8 mouse cellular contexts compared by ENCODE assay signal in genomic region chr6:85391803-85392202, GRCm38 (mm10). TPM values are rescaled to one million over a fixed set of nuclear protein-coding genes. Genes with fewer than 3 reads are reported as not detected.
DNase-seq lines count a peak whose midpoint lies in the region; ATAC-seq and TF ChIP-seq lines count a peak whose summit lies in the region.

No protein-coding gene starts in this region.

- H3K27ac ChIP-seq in neural tube, embryonic 15.5 days (replicated peaks) = no peak overlapping the region
- H3K27ac ChIP-seq in liver, postnatal 0 days (ENCODE audit: low read depth) = no peak overlapping the region
- no peak overlapping the region for H3K27ac ChIP-seq in spleen, adult 2 months (ENCODE audit: insufficient read depth, low read length)

- H3K36me3 ChIP-seq in neural tube, embryonic 15.5 days = no peaks in the 10 kb centered on the region
- H3K36me3 ChIP-seq in liver, postnatal 0 days (replicated peaks; ENCODE audit: insufficient read depth, low read length) = no peaks in the 10 kb centered on the region
- no peaks in the 10 kb centered on the region for H3K36me3 ChIP-seq in spleen, adult 2 months (ENCODE audit: control insufficient read depth, insufficient read depth, low read length)

- TF ChIP-seq CTCF in liver, postnatal 0 days (IDR thresholded peaks at IDR 0.05; ENCODE audit: low read depth) = peak; percentile 81
- peak; percentile 60; the same call in 1 of the 2 replicates for TF ChIP-seq CTCF in spleen, adult 2 months (IDR thresholded peaks at IDR 0.05; ENCODE audit: extremely low read depth, insufficient read depth, insufficient read length, insufficient replicate concordance)

- TF ChIP-seq POLR2A in spleen, adult 2 months (IDR thresholded peaks at IDR 0.05; ENCODE audit: low read depth, low read length) = no peak

- no peak for ATAC-seq in neural tube, embryonic 15.5 days (ENCODE audit: low FRiP score)
- ATAC-seq in common myeloid progenitor, adult 5-6 weeks (replicated peaks; ENCODE audit: low read depth, poor library complexity, severe bottlenecking) = peak; percentile 71
- peak; percentile 74 for ATAC-seq in inflammation-experienced regulatory T-cells, adult 6 months
- no peak for ATAC-seq in liver, postnatal 0 days

- peak; percentile 64 to 87 for DNase-seq in adrenal gland, adult (ENCODE audit: inconsistent age in 2 of 2, low spot score in 1 of 2)
- no peak for DNase-seq in adrenal gland, adult 8-10 months
- DNase-seq in neural tube, embryonic 10.5 days (ENCODE audit: extremely low spot score, low spot score) = peak; percentile 62
- DNase-seq in liver, postnatal 0 days = peak; percentile 71
- peak; percentile 32 to 63 for DNase-seq in spleen, adult 2 months (ENCODE audit: low read depth in 1 of 2, low spot score in 2 of 2)

- no peaks in the 10 kb centered on the region for H3K27me3 ChIP-seq in neural tube, embryonic 15.5 days (replicated peaks)
- 0 out of 2 replicates have a peak, but pooled peaks cover 2% of the 10 kb centered on the region for H3K27me3 ChIP-seq in liver, postnatal 0 days (ENCODE audit: insufficient read depth, low read length)
- no peaks in the 10 kb centered on the region for H3K27me3 ChIP-seq in spleen, adult 2 months (ENCODE audit: control insufficient read depth, insufficient read depth, low read length)

- H3K9me3 ChIP-seq in neural tube, embryonic 15.5 days (replicated peaks) = no peaks in the 10 kb centered on the region
- H3K9me3 ChIP-seq in liver, postnatal 0 days (ENCODE audit: low read length) = 0 out of 2 replicates have a peak, but pooled peaks cover 3% of the 10 kb centered on the region

- H3K4me1 ChIP-seq in neural tube, embryonic 15.5 days = no peaks in the 10 kb centered on the region
- H3K4me1 ChIP-seq in liver, postnatal 0 days (ENCODE audit: insufficient read depth) = no peaks in the 10 kb centered on the region
- no peaks in the 10 kb centered on the region for H3K4me1 ChIP-seq in spleen, adult 2 months (ENCODE audit: control insufficient read depth, insufficient read depth, insufficient read length)

- no peak overlapping the region for H3K9ac ChIP-seq in neural tube, embryonic 15.5 days (replicated peaks)
- no peak overlapping the region for H3K9ac ChIP-seq in liver, postnatal 0 days (replicated peaks)

- H3K4me3 ChIP-seq in neural tube, embryonic 15.5 days (replicated peaks) = no peak overlapping the region
- no peak overlapping the region for H3K4me3 ChIP-seq in liver, postnatal 0 days (ENCODE audit: low read depth, low read length)
- no peak overlapping the region for H3K4me3 ChIP-seq in spleen, adult 2 months (ENCODE audit: extremely low read depth, insufficient read depth, insufficient read length)

- H3K4me2 ChIP-seq in neural tube, embryonic 15.5 days = no peak overlapping the region
- no peak overlapping the region for H3K4me2 ChIP-seq in liver, postnatal 0 days (ENCODE audit: low read depth, low read length)

- WGBS in neural tube, embryonic 15.5 days = 28% methylated on average over 7 of the region's 7 CpGs
- 14% methylated on average over 5 of the region's 7 CpGs for WGBS in liver, postnatal 0 days (ENCODE audit: insufficient replicate concordance)
- 15% methylated on average over 6 of the region's 7 CpGs for WGBS in spleen, adult 2 months

- no peak for TF ChIP-seq EP300 in liver, postnatal 0 days (IDR thresholded peaks at IDR 0.05; ENCODE audit: low read depth)

RNA-seq across cellular contexts. Expression of gene Rab11fip5, which starts 17.4 kb away (rescaled TPM):
- 10 to 100 TPM; 41.7 to 59.0 (median 53.0) TPM for total RNA-seq in adrenal gland, adult 8-10 months (2022)
- 22.5 and 24.3 TPM in 2 replicates for polyA plus RNA-seq in neural tube, embryonic 15.5 days (2015; fragmentation: Nextera tagmentation; extraction: Ambion mirVana)
- 5.9 and 6.3 TPM in 2 replicates for total RNA-seq in common myeloid progenitor, adult 5-6 weeks (2017)
- polyA plus RNA-seq in inflammation-experienced regulatory T-cells, adult 6 months (2017; shearing (Covaris generic)) = under 1 TPM; 0.50 to 0.67 (median 0.66) TPM
- polyA plus RNA-seq in liver, postnatal 0 days (2015; fragmentation: Nextera tagmentation; extraction: Ambion mirVana) = 1.1 TPM in 2 replicates
- polyA plus RNA-seq in spleen, adult 2 months (2012; rRNA removed) = 8.0 and 10.1 TPM in 2 replicates

RNA-seq across cellular contexts. Expression of gene Noto, which starts 31.9 kb away (rescaled TPM):
- not detected for total RNA-seq in adrenal gland, adult 8-10 months (2022)
- polyA plus RNA-seq in neural tube, embryonic 15.5 days (2015; fragmentation: Nextera tagmentation; extraction: Ambion mirVana) = not detected in 2 replicates
- total RNA-seq in common myeloid progenitor, adult 5-6 weeks (2017) = not detected in 2 replicates
- polyA plus RNA-seq in inflammation-experienced regulatory T-cells, adult 6 months (2017; shearing (Covaris generic)) = under 1 TPM in 1 of 3 experiments, not detected in 2; 0.38 TPM
- polyA plus RNA-seq in liver, postnatal 0 days (2015; fragmentation: Nextera tagmentation; extraction: Ambion mirVana) = not detected in 2 replicates
- not detected in 2 replicates for polyA plus RNA-seq in spleen, adult 2 months (2012; rRNA removed)

RNA-seq across cellular contexts. Expression of gene Smyd5, which starts 40.0 kb away (rescaled TPM):
- total RNA-seq in adrenal gland, adult 8-10 months (2022) = 10 to 100 TPM; 37.9 to 44.3 (median 43.5) TPM
- polyA plus RNA-seq in neural tube, embryonic 15.5 days (2015; fragmentation: Nextera tagmentation; extraction: Ambion mirVana) = 75.6 and 79.1 TPM in 2 replicates
- 46.2 and 47.0 TPM in 2 replicates for total RNA-seq in common myeloid progenitor, adult 5-6 weeks (2017)
- 10 to 100 TPM; 18.7 to 31.4 (median 28.0) TPM for polyA plus RNA-seq in inflammation-experienced regulatory T-cells, adult 6 months (2017; shearing (Covaris generic))
- polyA plus RNA-seq in liver, postnatal 0 days (2015; fragmentation: Nextera tagmentation; extraction: Ambion mirVana) = 9.6 and 11.3 TPM in 2 replicates
- polyA plus RNA-seq in spleen, adult 2 months (2012; rRNA removed) = 21.7 and 25.5 TPM in 2 replicates

RNA-seq across cellular contexts. Expression of gene Sfxn5, which starts 58.6 kb away (rescaled TPM):
- 10 to 100 TPM; 16.2 to 27.2 (median 21.0) TPM for total RNA-seq in adrenal gland, adult 8-10 months (2022)
- polyA plus RNA-seq in neural tube, embryonic 15.5 days (2015; fragmentation: Nextera tagmentation; extraction: Ambion mirVana) = 38.4 and 39.3 TPM in 2 replicates
- 2.0 and 3.2 TPM in 2 replicates for total RNA-seq in common myeloid progenitor, adult 5-6 weeks (2017)
- 1 to 10 TPM; 1.4 to 3.3 (median 2.1) TPM for polyA plus RNA-seq in inflammation-experienced regulatory T-cells, adult 6 months (2017; shearing (Covaris generic))
- 3.1 and 3.3 TPM in 2 replicates for polyA plus RNA-seq in liver, postnatal 0 days (2015; fragmentation: Nextera tagmentation; extraction: Ambion mirVana)
- 3.5 and 6.2 TPM in 2 replicates for polyA plus RNA-seq in spleen, adult 2 months (2012; rRNA removed)

RNA-seq across cellular contexts. Expression of gene Cct7, which starts 59.5 kb away (rescaled TPM):
- 100 to 1,000 TPM; 236 to 295 (median 271) TPM for total RNA-seq in adrenal gland, adult 8-10 months (2022)
- 559 and 582 TPM in 2 replicates for polyA plus RNA-seq in neural tube, embryonic 15.5 days (2015; fragmentation: Nextera tagmentation; extraction: Ambion mirVana)
- total RNA-seq in common myeloid progenitor, adult 5-6 weeks (2017) = 289 and 292 TPM in 2 replicates
- polyA plus RNA-seq in inflammation-experienced regulatory T-cells, adult 6 months (2017; shearing (Covaris generic)) = 100 to 1,000 TPM; 319 to 323 (median 322) TPM
- polyA plus RNA-seq in liver, postnatal 0 days (2015; fragmentation: Nextera tagmentation; extraction: Ambion mirVana) = 146 and 157 TPM in 2 replicates
- 71.3 and 73.5 TPM in 2 replicates for polyA plus RNA-seq in spleen, adult 2 months (2012; rRNA removed)

Comparison
In these comparisons a context has a peak if more than half of its experiments do, and no peak if none do; other contexts are left out.
1. ATAC-seq: peak in common myeloid progenitor, adult 5-6 weeks (single experiment) and inflammation-experienced regulatory T-cells, adult 6 months (single experiment); none in neural tube, embryonic 15.5 days (single experiment) and liver, postnatal 0 days (single experiment).